Mouse (Mus musculus): Measurements from ENCODE around the gene Med13l.

DNA sequence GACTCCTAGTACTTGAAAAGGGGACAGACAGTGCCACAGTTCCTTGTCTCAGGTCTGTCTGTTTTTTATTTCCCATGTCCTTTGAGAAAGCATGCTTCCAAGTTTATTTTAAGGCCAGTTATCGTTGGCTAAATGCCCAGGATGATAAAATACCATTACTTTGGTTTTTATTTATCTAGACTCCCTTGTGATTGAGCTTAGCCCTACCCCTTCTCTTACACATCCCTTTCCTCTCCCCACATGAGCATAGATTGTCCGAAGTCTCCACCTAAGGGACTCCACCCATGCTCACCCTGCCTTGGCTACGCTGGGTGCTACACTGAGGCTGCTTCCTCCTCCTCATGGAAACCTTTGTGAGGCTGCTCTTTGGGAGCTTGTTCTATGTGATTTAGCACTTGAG is 115.2 kb downstream of the Med13l start:
- TF ChIP-seq GATA1 (IDR thresholded peaks at IDR 0.05; ENCODE audit: low read length) (no peak), TAL1 (IDR thresholded peaks at IDR 0.05; ENCODE audit: low read length) (no peak)

All from erythroblast, embryonic 14.5 days (primary cell).